Mouse (Mus musculus) heart, adult 2 months (tissue): ENCODE data around the gene Ing3. TPM values are rescaled to one million over a fixed set of nuclear protein-coding genes. Genes with fewer than 3 reads are reported as not detected.

Experiments used
- DNase-seq, 2 experiments: peaks; one replicate each; pipeline ENCODE4 v3.0.0; 2021
- H3K27ac ChIP-seq: fragments of 200-600 bp; 2 replicates; pipeline ENCODE4 v1.8.1; 2022
- H3K27me3 ChIP-seq: fragments of 200-500 bp; 2 replicates; pipeline ENCODE4 v1.6.1; 2012; ENCODE audit warnings: mild to moderate bottlenecking, low read length, inconsistent platforms, mixed read lengths; ENCODE audit not compliant: control insufficient read depth, insufficient read depth
- H3K36me3 ChIP-seq: fragments of 200-500 bp; 2 replicates; pipeline ENCODE4 v1.6.1; 2012; ENCODE audit warnings: low read length, inconsistent platforms; ENCODE audit not compliant: control insufficient read depth, insufficient read depth
- H3K4me1 ChIP-seq: fragments of 200-500 bp; 2 replicates; pipeline ENCODE4 v1.6.1; 2011; ENCODE audit warnings: low read length; ENCODE audit not compliant: control insufficient read depth, insufficient read depth
- H3K4me3 ChIP-seq: fragments of 200-600 bp; 2 replicates; pipeline ENCODE4 v1.8.1; 2022
- H3K79me2 ChIP-seq: fragments of 200-500 bp; replicated peaks from 2 replicates; pipeline ENCODE4 v1.6.1; 2012; ENCODE audit warnings: mild to moderate bottlenecking, inconsistent platforms, low read length, moderate library complexity, mixed read lengths; ENCODE audit not compliant: control insufficient read depth, insufficient read depth
- H3K9ac ChIP-seq: fragments of 200-500 bp; 2 replicates; pipeline ENCODE4 v1.6.1; 2012; ENCODE audit warnings: low read depth, mild to moderate bottlenecking, control low read depth, inconsistent platforms, low read length, mixed read lengths
- CTCF ChIP-seq: fragments of 200-600 bp; IDR thresholded peaks from 2 replicates; pipeline ENCODE4 v1.8.1; 2022; ENCODE audit warnings: antibody characterized with exemption, mild to moderate bottlenecking, moderate library complexity
- EP300 ChIP-seq: fragments of 200-500 bp; IDR thresholded peaks from 2 replicates; pipeline ENCODE4 v1.6.1; 2011; ENCODE audit warnings: low read depth, low read length, control low read depth; ENCODE audit not compliant: insufficient read depth
- POLR2A ChIP-seq: fragments of 200-500 bp; IDR thresholded peaks from 2 replicates; pipeline ENCODE4 v1.6.1; 2011; ENCODE audit warnings: mild to moderate bottlenecking, low read depth, low read length, control low read depth; ENCODE audit not compliant: insufficient read depth
- WGBS: fragments of 180-500 bp; shearing (Covaris S2); methylation state at CpG from one replicate; pipeline ENCODE4 v1.1.7; 2018; 5-methylcytosine and 5-hydroxymethylcytosine counted together
- intact Hi-C: fragments of 180-260 bp; cut with DNase I; formaldehyde crosslinking; loops from one replicate; pipeline ENCODE4 v1.15.1; 2025
- polyA plus RNA-seq: library from polyadenylated mRNA; depleted of rRNA; stranded (reverse); fragments of >200 nt; gene quantifications from 2 replicates; pipeline ENCODE4 v1.2.3, GENCODE M21; 2012
- total RNA-seq, 2 experiments: library from RNA; stranded (reverse); gene quantifications; 2 replicates each; pipeline ENCODE4 v1.2.3; 2021

Gene Ing3
- total and polyA plus RNA-seq, 3 experiments = 5.1 to 14.9 (median 12.1) TPM

DNA sequence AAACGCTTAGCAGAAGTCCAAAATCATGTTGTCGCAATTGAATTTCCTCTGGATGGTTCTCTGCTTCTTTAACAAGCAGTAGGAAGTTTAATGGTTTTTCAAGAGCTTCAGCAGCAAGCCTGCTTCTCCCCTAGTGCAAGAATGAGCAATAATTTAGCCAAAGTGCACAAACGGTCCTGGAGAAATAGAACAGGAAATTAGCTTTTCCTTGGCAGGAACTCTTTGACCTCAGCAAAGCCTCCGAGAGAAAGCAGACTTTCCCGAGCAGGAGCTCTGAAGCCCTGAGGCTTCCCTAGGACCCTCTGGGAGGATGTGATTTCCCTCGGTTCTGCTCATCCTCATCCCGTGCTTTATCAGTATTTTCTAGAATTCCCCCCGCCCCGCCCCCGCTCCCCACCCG is 49.7 kb downstream of the Ing3 start:
- peak overlapping the region; percentile 48 for H3K27ac ChIP-seq
- peak in 1 of 2 experiments; percentile 34 for DNase-seq
- H3K27me3 ChIP-seq = no peaks in the 10 kb centered on the region
- peaks cover 31% of the 10 kb centered on the region for H3K4me1 ChIP-seq
- H3K4me3 ChIP-seq = peak overlapping the region; percentile 17; the same call in 1 of the 2 replicates
- intact Hi-C loops = no loop called here
- WGBS = 37% methylated on average over 11 of the region's 11 CpGs
- H3K79me2 ChIP-seq = no peaks in the 10 kb centered on the region
- H3K9ac ChIP-seq = no peak overlapping the region
- TF ChIP-seq CTCF = no peak
- peak; percentile 42; the same call in 1 of the 2 replicates for TF ChIP-seq EP300
- peak; percentile 22; the same call in 1 of the 2 replicates for TF ChIP-seq POLR2A
- H3K36me3 ChIP-seq = peaks cover 33% of the 10 kb centered on the region

DNA sequence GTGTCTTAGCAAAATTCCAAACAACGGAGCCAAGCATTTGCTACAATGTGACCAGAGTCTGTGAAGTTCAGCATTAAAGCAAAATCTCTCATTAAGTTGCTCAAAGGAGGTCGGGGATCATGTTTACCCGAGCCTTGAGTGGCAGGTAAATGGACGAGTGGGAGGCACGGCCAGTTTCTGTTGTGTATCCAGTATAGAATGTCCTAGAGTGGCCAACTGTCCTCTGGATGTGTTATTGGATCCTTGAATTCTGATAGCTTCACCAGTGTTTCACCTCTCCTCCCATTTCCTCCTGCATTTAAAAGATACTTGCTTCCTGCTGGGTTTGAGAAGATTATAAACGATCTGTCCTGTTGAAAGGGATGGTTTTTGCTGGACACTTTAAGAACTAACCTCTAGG is 50.7 kb downstream of the Ing3 start:
- TF ChIP-seq POLR2A (no peak), CTCF (no peak), EP300 (no peak)
- intact Hi-C loops = loop anchor here (2.0 kb wide), 1 partner anchor 13 kb away; no protein-coding TSS in a partner anchor
- Histone ChIP-seq H3K79me2 (no peaks in the 10 kb centered on the region), H3K9ac (no peak overlapping the region), H3K27ac (peak overlapping the region; percentile 71), H3K27me3 (no peaks in the 10 kb centered on the region), H3K36me3 (peaks cover 38% of the 10 kb centered on the region), H3K4me1 (peaks cover 32% of the 10 kb centered on the region), H3K4me3 (no peak overlapping the region)
- no peak for DNase-seq
- 46% methylated on average over 6 of the region's 6 CpGs for WGBS

DNA sequence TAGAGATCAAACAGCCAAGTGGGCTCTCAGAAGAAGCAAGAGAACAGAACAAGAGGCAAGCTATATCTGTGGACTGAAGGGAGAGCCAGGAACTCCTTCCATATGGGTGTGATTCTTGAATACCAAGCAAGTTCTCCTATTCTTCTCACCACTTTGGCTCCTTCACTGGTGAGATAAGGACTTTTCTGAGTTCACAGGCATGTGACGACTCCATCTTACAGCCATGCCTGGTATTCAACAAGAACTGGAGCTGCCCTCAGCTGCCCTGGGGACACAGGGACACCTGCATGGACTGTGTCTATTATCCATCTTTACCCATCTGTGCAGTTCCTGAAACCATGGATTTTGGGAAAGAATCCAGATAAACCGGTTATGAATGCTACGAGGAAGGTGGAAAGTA is 51.5 kb downstream of the Ing3 start:
- H3K36me3 ChIP-seq = peaks cover 38% of the 10 kb centered on the region
- peaks cover 32% of the 10 kb centered on the region for H3K4me1 ChIP-seq
- no peaks in the 10 kb centered on the region for H3K79me2 ChIP-seq
- intact Hi-C loops = loop anchor here (1.0 to 2.0 kb wide), 3 partner anchors 14 to 44 kb away; no protein-coding TSS in a partner anchor
- H3K27me3 ChIP-seq = no peaks in the 10 kb centered on the region
- H3K9ac ChIP-seq = no peak overlapping the region
- no peak for DNase-seq
- H3K27ac ChIP-seq = peak overlapping the region; percentile 71
- H3K4me3 ChIP-seq = no peak overlapping the region
- 23% methylated on average over 3 of the region's 3 CpGs for WGBS
- TF ChIP-seq CTCF (no peak), POLR2A (no peak), EP300 (no peak)

DNA sequence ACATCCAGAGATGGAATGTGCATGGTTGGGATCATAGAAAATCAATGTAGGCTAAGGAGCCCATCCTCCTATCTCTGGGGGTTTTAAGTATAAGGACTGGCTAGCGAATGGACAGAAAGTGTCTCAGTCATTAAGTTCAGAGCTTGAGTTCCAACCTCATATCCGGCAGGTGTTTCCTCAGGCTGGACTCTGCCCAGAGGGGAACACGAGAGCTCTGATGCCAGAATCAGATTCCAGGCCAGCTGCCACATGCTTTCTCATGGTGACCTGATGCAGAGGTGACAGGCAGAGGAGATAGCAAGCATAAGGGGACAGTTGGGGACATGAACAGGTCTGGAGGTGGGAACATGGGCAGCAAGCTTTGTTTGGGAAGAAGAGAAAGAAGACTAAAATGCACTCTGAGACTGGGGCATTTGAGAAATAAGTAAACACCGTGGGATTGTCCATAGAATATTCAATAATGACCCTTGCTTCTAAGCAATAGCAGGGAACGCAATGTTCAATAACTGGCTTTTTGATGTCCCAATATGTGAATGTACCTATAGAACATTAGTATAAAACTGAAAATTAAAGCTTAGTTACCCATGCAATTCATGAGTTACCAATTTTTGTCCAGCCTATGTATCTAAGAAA is 52.0 kb downstream of the Ing3 start:
- H3K27me3 ChIP-seq = no peaks in the 10 kb centered on the region
- DNase-seq = peak; percentile 76 to 84
- peaks cover 38% of the 10 kb centered on the region for H3K36me3 ChIP-seq
- peaks cover 32% of the 10 kb centered on the region for H3K4me1 ChIP-seq
- no peaks in the 10 kb centered on the region for H3K79me2 ChIP-seq
- intact Hi-C loops = loop anchor here (1.0 to 2.0 kb wide), 3 partner anchors 15 to 44 kb away; no protein-coding TSS in a partner anchor
- WGBS = 35% methylated on average over 5 of the region's 5 CpGs
- H3K27ac ChIP-seq = peak overlapping the region; percentile 71
- TF ChIP-seq POLR2A = no peak; the same call in 1 of the 2 replicates
- peak; percentile 98 for TF ChIP-seq EP300
- no peak for TF ChIP-seq CTCF
- no peak overlapping the region for H3K4me3 ChIP-seq
- no peak overlapping the region for H3K9ac ChIP-seq

DNA sequence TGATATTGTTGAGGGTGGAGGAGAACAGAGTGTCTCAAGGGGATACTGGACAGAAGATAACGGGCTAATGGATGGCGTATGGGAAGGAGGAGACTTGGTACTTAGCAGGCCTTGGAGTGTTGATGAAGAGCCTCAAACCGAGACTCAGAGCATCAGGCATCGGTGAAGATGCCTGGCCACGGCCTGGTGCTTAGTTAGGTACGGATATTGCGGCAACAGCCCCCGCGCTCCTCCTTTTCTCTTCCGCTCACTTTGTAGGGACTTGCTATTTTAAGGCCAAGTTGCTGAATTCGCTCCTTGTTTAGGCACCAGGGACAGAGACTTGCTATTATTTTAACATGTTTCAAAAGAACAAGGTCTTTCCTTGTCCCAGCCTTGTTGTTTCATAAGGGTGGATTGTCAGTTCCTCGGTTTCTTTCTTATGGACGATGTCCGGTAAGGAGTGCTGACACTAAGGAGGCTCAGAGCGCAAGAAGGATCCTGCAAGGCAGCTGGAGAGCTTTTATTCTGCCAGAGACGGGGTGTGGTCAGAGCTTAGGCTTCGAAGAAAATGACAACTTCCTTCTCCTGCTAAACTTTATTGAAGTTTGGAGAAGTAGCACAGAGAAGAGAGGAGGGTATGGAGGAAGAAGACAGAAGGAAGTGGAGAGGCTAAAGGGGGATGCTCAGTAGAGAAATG is 53.3 kb downstream of the Ing3 start:
- DNase-seq = peak; percentile 51 to 52
- Histone ChIP-seq H3K4me1 (peaks cover 25% of the 10 kb centered on the region), H3K27ac (peak overlapping the region; percentile 56), H3K9ac (no peak overlapping the region), H3K4me3 (no peak overlapping the region), H3K36me3 (peaks cover 31% of the 10 kb centered on the region), H3K27me3 (no peaks in the 10 kb centered on the region), H3K79me2 (no peaks in the 10 kb centered on the region)
- 56% methylated on average over 17 of the region's 17 CpGs for WGBS
- TF ChIP-seq POLR2A (peak; percentile 49; the same call in 1 of the 2 replicates), EP300 (no peak)
- intact Hi-C loops = no loop called here

DNA sequence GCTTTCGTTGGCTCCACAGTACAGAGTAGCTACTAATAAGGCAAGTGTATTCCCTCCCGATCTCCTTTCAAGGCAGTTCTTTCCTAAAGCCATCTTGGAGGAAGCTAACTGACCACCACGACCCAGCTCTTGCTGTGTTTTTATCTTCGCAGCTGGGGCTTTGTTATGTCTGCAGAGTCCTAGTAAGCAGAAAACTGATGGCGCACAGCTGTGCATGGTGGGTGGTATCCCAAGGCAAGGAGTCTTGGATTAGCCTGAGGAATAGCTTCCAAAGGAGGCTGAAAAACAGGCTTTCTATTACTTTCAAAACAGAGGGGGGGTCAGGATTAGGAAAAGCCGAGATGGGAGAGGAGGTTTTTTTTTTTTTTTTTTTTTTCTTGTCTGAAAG is 53.8 kb downstream of the Ing3 start:
- Histone ChIP-seq H3K79me2 (no peaks in the 10 kb centered on the region), H3K27ac (peak overlapping the region; percentile 56), H3K4me3 (no peak overlapping the region), H3K9ac (no peak overlapping the region), H3K4me1 (peaks cover 22% of the 10 kb centered on the region), H3K36me3 (peaks cover 27% of the 10 kb centered on the region), H3K27me3 (no peaks in the 10 kb centered on the region)
- TF ChIP-seq CTCF = no peak
- TF ChIP-seq EP300 = no peak
- no peak for TF ChIP-seq POLR2A
- DNase-seq = peak; percentile 69
- intact Hi-C loops = no loop called here
- 59% methylated on average over 6 of the region's 6 CpGs for WGBS
